Mouse (Mus musculus) kidney, adult 2 months (tissue): Measurements from ENCODE around the gene Ppp2r3d.

ENCODE experiments used
- CTCF ChIP-seq: fragments of 200-500 bp; conservative IDR thresholded peaks from 2 replicates; pipeline ENCODE4 v1.5.1; 2011; ENCODE audit warnings: low read depth, mild to moderate bottlenecking, control low read depth, low read length, moderate library complexity, mixed read lengths; ENCODE audit not compliant: insufficient read depth, insufficient read length
- POLR2A ChIP-seq: fragments of 200-500 bp; IDR thresholded peaks from one replicate; pipeline ENCODE4 v1.6.1; 2011; ENCODE audit warnings: low read depth, low read length, control low read depth

GRCm38 (mm10) chr9:124422900-124423551 lies 53.7 kb downstream of the Ppp2r3d start:
- TF ChIP-seq POLR2A, result no peak
- no peak for TF ChIP-seq CTCF
